Mouse (Mus musculus) testis, adult 2 months (tissue): ENCODE results near the gene Gm47959.

ENCODE experiments used
- CTCF ChIP-seq: fragments of 200-500 bp; IDR thresholded peaks from 2 replicates; pipeline ENCODE4 v1.5.1; 2012; ENCODE audit warnings: low read depth, mild to moderate bottlenecking, inconsistent platforms, low read length, moderate library complexity; ENCODE audit not compliant: control insufficient read depth, insufficient read depth, insufficient replicate concordance
- POLR2A ChIP-seq: fragments of 200-500 bp; IDR thresholded peaks from 2 replicates; pipeline ENCODE4 v1.6.1; 2012; ENCODE audit warnings: low read depth, mild to moderate bottlenecking, inconsistent platforms, low read length, moderate library complexity; ENCODE audit not compliant: control insufficient read depth

DNA sequence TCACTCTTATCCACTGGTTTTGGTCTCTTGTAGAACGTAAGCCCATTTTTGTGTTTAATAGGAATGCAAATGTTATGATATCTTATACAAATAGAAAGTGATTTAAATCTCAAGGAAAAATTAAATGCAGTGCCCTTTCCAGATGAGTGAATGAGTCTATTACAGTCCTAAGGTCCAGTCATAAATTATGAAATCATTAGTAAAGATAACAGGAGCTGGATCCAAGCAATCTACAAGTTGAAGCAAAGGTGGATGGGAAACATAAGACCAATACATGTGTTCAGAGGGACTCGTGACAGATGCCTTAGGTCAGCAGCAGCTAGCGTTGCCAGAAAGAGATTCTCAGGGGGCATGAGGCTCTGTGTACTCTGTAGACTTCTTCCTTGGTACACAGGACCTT is 8.8 kb upstream of the Gm47959 start:
- TF ChIP-seq POLR2A (no peak), CTCF (no peak)
